Mouse (Mus musculus) gastrocnemius, postnatal 36 days (tissue): Measurements from ENCODE around the gene Dennd2c. TPM values are rescaled to one million over a fixed set of nuclear protein-coding genes. Genes with fewer than 3 reads are reported as not detected.
A peak's percentile ranks its signal among the peaks of the same experiment; 100 is the strongest.

Experiments used
- DNase-seq, 2 experiments: peaks; one replicate each; pipeline ENCODE4 v3.0.0; 2022
- intact Hi-C: fragments of 180-260 bp; cut with DNase I; formaldehyde crosslinking; loops from one replicate; pipeline ENCODE4 v1.15.1; 2025
- long read RNA-seq, 2 experiments: library from polyadenylated mRNA; stranded (forward); transcript quantifications; one replicate each; pipeline ENCODE4 v2.0.0; 2021
- total RNA-seq, 2 experiments: library from RNA; stranded (reverse); gene quantifications; 2 replicates each; pipeline ENCODE4 v1.2.3; 2021

The Dennd2c gene
- total RNA-seq, result 1 to 10 TPM; 2.0 to 2.5 TPM
- long read RNA-seq, experiment 1, partial matches to known transcripts, result 1 of 1 reads
- long read RNA-seq, experiment 1, other reads (novel, unspliced or antisense), result 0 of 1 reads
- long read RNA-seq, experiment 2, partial matches to known transcripts, result 1 of 1 reads
- long read RNA-seq, experiment 2, other reads (novel, unspliced or antisense), result 0 of 1 reads

GRCm38 (mm10) chr3:103102454-103103390 is at the start of gene Dennd2c:
Gene Dennd2c, plus strand, starts transcription at chr3:103102604.
- intact Hi-C loops, result loop anchor here (5.0 kb wide), 1 partner anchor 65 kb away; no protein-coding TSS in a partner anchor
- DNase-seq, result peak; percentile 92 to 96

GRCm38 (mm10) chr3:103056016-103056595 is 46.3 kb upstream of the Dennd2c start:
- intact Hi-C loops, result no loop called here
- no peak for DNase-seq

- DNase-seq, result no peak
- intact Hi-C loops, result no loop called here
Observed at GRCm38 (mm10) chr3:103057752-103058151, 44.7 kb upstream of the Dennd2c start.

GRCm38 (mm10) chr3:103058207-103059157 is 43.9 kb upstream of the Dennd2c start, which contains the start of gene Nras:
Gene Nras, plus strand, starts transcription at chr3:103058285.
- DNase-seq, result peak; percentile 89 to 94
- intact Hi-C loops, result no loop called here

GRCm38 (mm10) chr3:103066927-103067326 is 35.5 kb upstream of the Dennd2c start:
- no peak for DNase-seq
- intact Hi-C loops, result no loop called here

GRCm38 (mm10) chr3:103068971-103069370 is 33.4 kb upstream of the Dennd2c start:
- DNase-seq, result no peak
- intact Hi-C loops, result no loop called here

- no peak for DNase-seq
- intact Hi-C loops, result no loop called here
Observed at GRCm38 (mm10) chr3:103073771-103074170, 28.6 kb upstream of the Dennd2c start, which contains the start of gene Ampd1. Gene Ampd1, plus strand, starts transcription at chr3:103074014.

GRCm38 (mm10) chr3:103075871-103076270 is 26.5 kb upstream of the Dennd2c start:
- no peak for DNase-seq
- intact Hi-C loops, result no loop called here

- DNase-seq, result no peak
- intact Hi-C loops, result no loop called here
Observed at GRCm38 (mm10) chr3:103076476-103076875, 25.9 kb upstream of the Dennd2c start.

GRCm38 (mm10) chr3:103079301-103079700 is 23.1 kb upstream of the Dennd2c start:
- peak in 1 of 2 experiments; percentile 14 for DNase-seq
- intact Hi-C loops, result no loop called here

- no peak for DNase-seq
- intact Hi-C loops, result no loop called here
Observed at GRCm38 (mm10) chr3:103081051-103081450, 21.4 kb upstream of the Dennd2c start.

- intact Hi-C loops, result no loop called here
- no peak for DNase-seq
Observed at GRCm38 (mm10) chr3:103081861-103082453, 20.4 kb upstream of the Dennd2c start.

- peak in 1 of 2 experiments; percentile 26 for DNase-seq
- intact Hi-C loops, result no loop called here
Observed at GRCm38 (mm10) chr3:103082761-103083160, 19.6 kb upstream of the Dennd2c start.

GRCm38 (mm10) chr3:103085986-103086385 is 16.4 kb upstream of the Dennd2c start:
- DNase-seq, result no peak
- intact Hi-C loops, result no loop called here

GRCm38 (mm10) chr3:103091753-103092152 is 10.7 kb upstream of the Dennd2c start:
- no peak for DNase-seq
- intact Hi-C loops, result no loop called here

- no peak for DNase-seq
- intact Hi-C loops, result no loop called here
Observed at GRCm38 (mm10) chr3:103098662-103099061, 3.7 kb upstream of the Dennd2c start.

- DNase-seq, result no peak
- intact Hi-C loops, result loop anchor here (5.0 kb wide), 1 partner anchor 68 kb away; no protein-coding TSS in a partner anchor
Observed at GRCm38 (mm10) chr3:103099667-103100066, 2.7 kb upstream of the Dennd2c start.

- intact Hi-C loops, result loop anchor here (5.0 kb wide), 1 partner anchor 67 kb away; no protein-coding TSS in a partner anchor
- DNase-seq, result no peak
Observed at GRCm38 (mm10) chr3:103100735-103101134, 1.7 kb upstream of the Dennd2c start.

- intact Hi-C loops, result loop anchor here (5.0 kb wide), 1 partner anchor 66 kb away; no protein-coding TSS in a partner anchor
- no peak for DNase-seq
Observed at GRCm38 (mm10) chr3:103101194-103101593, 1.2 kb upstream of the Dennd2c start.
